Mouse (Mus musculus) lung, postnatal 0 days (tissue): ENCODE data around the gene Lrrc37a. TPM values are rescaled to one million over a fixed set of nuclear protein-coding genes. Genes with fewer than 3 reads are reported as not detected.
"Not testable (repeated sequence)": the region's sequence is repeated elsewhere in the genome, so short reads cannot be mapped to it uniquely, and the experiment has no call there.

ENCODE experiments used
- ATAC-seq: fragments of 200-750 bp; cut with Nextera tagmentation; 2 replicates; pipeline ENCODE4 v1.8.0; 2017; ENCODE audit warnings: moderate library complexity
- DNase-seq: peaks from one replicate; pipeline ENCODE4 v3.0.0-alpha.2; 2016; ENCODE audit warnings: low spot score
- H3K27ac ChIP-seq: fragments of 300-500 bp; sonication (generic); 2 replicates; pipeline ENCODE4 v1.5.1; 2014; ENCODE audit warnings: antibody characterized with exemption, mild to moderate bottlenecking, low read length, mixed read lengths
- H3K27me3 ChIP-seq: fragments of 300-500 bp; sonication (generic); replicated peaks from 2 replicates; pipeline ENCODE4 v1.6.1; 2014; ENCODE audit warnings: low read length, mixed read lengths; ENCODE audit not compliant: insufficient read depth
- H3K36me3 ChIP-seq: fragments of 300-500 bp; sonication (generic); 2 replicates; pipeline ENCODE4 v1.6.1; 2014; ENCODE audit warnings: low read length, mixed read lengths; ENCODE audit not compliant: insufficient read depth
- H3K4me1 ChIP-seq: fragments of 300-500 bp; sonication (generic); 2 replicates; pipeline ENCODE4 v1.6.1; 2014; ENCODE audit warnings: antibody characterized with exemption, low read depth, low read length, mixed read lengths; ENCODE audit not compliant: insufficient read depth
- H3K4me2 ChIP-seq: fragments of 300-500 bp; sonication (generic); replicated peaks from 2 replicates; pipeline ENCODE4 v1.6.1; 2014; ENCODE audit warnings: low read depth, mild to moderate bottlenecking, low read length, moderate library complexity, mixed read lengths
- H3K4me3 ChIP-seq: fragments of 300-500 bp; sonication (generic); 2 replicates; pipeline ENCODE4 v1.5.1; 2014; ENCODE audit warnings: low read depth, low read length
- H3K9ac ChIP-seq: fragments of 300-500 bp; sonication (generic); replicated peaks from 2 replicates; pipeline ENCODE4 v1.6.1; 2014; ENCODE audit warnings: low read depth, mild to moderate bottlenecking
- H3K9me3 ChIP-seq: fragments of 300-500 bp; sonication (generic); 2 replicates; pipeline ENCODE4 v1.6.1; 2016; ENCODE audit warnings: low read length, mixed read lengths
- CTCF ChIP-seq: IDR thresholded peaks from 2 replicates; pipeline ENCODE4 v1.5.1; 2016; ENCODE audit warnings: antibody characterized with exemption, mild to moderate bottlenecking
- EP300 ChIP-seq: IDR thresholded peaks from 2 replicates; pipeline ENCODE4 v1.6.1; 2016; ENCODE audit warnings: antibody characterized with exemption, mild to moderate bottlenecking, control low read depth
- WGBS: fragments of 180-500 bp; shearing (Covaris S2); extraction: QIAGEN DNeasy Blood & Tissue Kit; methylation state at CpG from one replicate; pipeline ENCODE4 v1.1.7; 2014; 5-methylcytosine and 5-hydroxymethylcytosine counted together
- polyA plus RNA-seq: library from polyadenylated mRNA; unstranded; fragments of >200 nt; fragmentation: Nextera tagmentation; extraction: Ambion mirVana; gene quantifications from 2 replicates; pipeline ENCODE4 v1.2.1, GENCODE M21; 2015

Lrrc37a gene
- not detected in 2 replicates for polyA plus RNA-seq

DNA sequence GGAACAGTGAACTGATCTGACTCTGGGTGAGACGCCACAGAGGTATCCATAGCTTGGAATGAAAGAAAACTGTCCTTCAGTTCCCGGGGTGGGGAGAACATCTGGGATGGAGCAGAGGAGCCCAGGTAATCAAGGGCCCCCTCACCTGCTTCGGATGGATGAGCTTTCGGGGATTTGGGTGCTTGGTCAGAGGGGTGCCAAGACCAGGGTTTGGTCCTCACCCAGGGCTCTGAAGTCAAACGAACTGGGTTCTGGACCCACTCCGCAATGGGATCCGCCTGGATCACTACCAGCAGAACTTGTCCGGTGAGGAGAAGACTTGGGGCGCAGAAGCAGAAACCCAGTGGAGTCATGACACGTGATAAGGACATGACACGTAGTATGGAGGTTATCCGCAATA, at the start of gene Lrrc37a:
TSS of gene Lrrc37a (minus strand) at position 101 of the 400 bp plus-strand sequence.
- H3K27me3 ChIP-seq = no peaks in the 10 kb centered on the region
- WGBS = 90% methylated on average over 12 of the region's 12 CpGs
- no peak within 1 kb of the TSS for H3K9ac ChIP-seq
- H3K9me3 ChIP-seq = no peaks in the 10 kb centered on the region
- no peak within 1 kb of the TSS for H3K27ac ChIP-seq
- TF ChIP-seq EP300 (no peak), CTCF (no peak)
- no peak within 1 kb of the TSS for H3K4me2 ChIP-seq
- H3K4me3 ChIP-seq = no peak within 1 kb of the TSS
- H3K36me3 ChIP-seq = no peaks in the 10 kb centered on the region
- no peak for ATAC-seq
- DNase-seq = no peak
- no peaks in the 10 kb centered on the region for H3K4me1 ChIP-seq

- H3K27me3 ChIP-seq, H3K27ac ChIP-seq, H3K4me3 ChIP-seq, H3K4me2 ChIP-seq, H3K4me1 ChIP-seq, DNase-seq, ATAC-seq, H3K36me3 ChIP-seq, H3K9me3 ChIP-seq, H3K9ac ChIP-seq: not testable (repeated sequence)
- 25% methylated on average over 1 of the region's 1 CpGs for WGBS
These were observed 30.6 kb upstream of the Lrrc37a start for GRCm38 (mm10) chr11:103534973-103535372.

DNA sequence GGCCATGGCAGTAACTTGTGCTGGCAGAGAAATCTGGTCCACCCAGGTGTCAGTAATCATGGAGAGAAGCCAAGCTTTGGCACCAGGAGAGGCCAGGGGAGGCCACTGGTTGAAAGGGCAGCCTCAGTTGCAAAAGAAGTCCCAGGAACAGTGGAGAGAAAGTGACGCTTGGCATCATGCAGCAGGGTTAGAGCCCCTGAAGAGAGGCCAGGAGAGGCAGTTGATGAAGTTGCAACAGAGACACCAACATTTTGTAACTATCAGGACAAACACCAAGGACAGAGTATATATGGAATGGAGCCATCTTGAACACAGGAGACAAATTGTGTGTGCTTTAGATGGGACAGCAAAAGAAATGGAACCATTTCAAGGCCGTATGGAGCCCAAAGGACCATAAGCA, 7.7 kb upstream of the Lrrc37a start:
- Histone ChIP-seq H3K4me1 (no peaks in the 10 kb centered on the region), H3K9me3 (no peaks in the 10 kb centered on the region), H3K4me2 (no peak overlapping the region), H3K36me3 (no peaks in the 10 kb centered on the region), H3K9ac (no peak overlapping the region), H3K4me3 (no peak overlapping the region), H3K27ac (no peak overlapping the region), H3K27me3 (no peaks in the 10 kb centered on the region)
- WGBS = 72% methylated on average over 2 of the region's 2 CpGs
- no peak for ATAC-seq
- no peak for DNase-seq
- TF ChIP-seq CTCF (no peak), EP300 (no peak)

DNA sequence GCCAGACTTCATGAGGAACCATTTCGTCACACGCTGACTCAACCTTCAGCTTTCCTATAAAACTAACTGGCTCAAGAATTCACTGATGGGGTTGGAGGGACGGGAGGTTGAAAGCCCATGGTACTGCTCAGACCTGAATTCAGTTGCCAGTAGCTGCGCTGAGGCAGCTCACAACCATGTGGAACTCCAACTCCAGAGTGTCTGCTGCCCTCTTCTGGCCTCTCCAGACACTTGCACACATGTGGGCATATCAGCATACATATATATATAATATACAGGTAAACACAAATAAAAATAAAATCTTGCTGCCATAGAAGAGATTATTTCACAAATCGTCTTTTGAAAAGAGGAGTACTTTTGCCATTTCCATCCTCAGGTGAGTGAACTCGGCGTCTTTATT, 40.0 kb downstream of the Lrrc37a start:
- 67% methylated on average over 7 of the region's 7 CpGs for WGBS
- DNase-seq (peak; percentile 44), ATAC-seq (no peak)
- no peak overlapping the region for H3K4me2 ChIP-seq
- TF ChIP-seq EP300 = no peak
- TF ChIP-seq CTCF = peak; percentile 65
- H3K9ac ChIP-seq = no peak overlapping the region
- no peak overlapping the region for H3K4me3 ChIP-seq
- H3K4me1 ChIP-seq = no peaks in the 10 kb centered on the region
- no peaks in the 10 kb centered on the region for H3K9me3 ChIP-seq
- H3K36me3 ChIP-seq = no peaks in the 10 kb centered on the region
- H3K27ac ChIP-seq = no peak overlapping the region
- H3K27me3 ChIP-seq = no peaks in the 10 kb centered on the region

GRCm38 (mm10) chr11:103451105-103451504, 53.3 kb downstream of the Lrrc37a start:
- not testable (repeated sequence) for H3K4me1 ChIP-seq, H3K4me3 ChIP-seq, H3K27ac ChIP-seq, ATAC-seq, H3K9me3 ChIP-seq, H3K9ac ChIP-seq, H3K27me3 ChIP-seq, DNase-seq, H3K4me2 ChIP-seq, H3K36me3 ChIP-seq
- WGBS = 85% methylated on average over 1 of the region's 1 CpGs

DNA sequence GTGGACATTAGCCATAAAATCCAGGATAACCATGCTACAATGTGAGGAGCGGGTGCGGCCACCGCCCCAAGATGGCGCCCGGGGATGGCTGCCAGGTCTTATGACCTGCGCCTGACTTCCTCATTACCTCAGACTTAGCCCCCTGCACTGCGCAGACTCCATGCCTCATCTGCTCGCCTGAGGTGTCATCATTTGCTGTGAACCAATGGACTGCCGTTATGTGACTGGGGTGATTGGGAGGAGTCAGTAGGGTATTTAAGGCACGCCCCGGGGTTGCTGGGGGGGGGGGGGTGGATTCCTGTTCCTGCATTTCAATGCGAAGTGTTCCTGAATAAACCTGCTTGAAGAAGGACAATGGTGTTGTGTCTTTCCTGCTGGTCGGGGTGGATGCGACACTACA, 54.7 kb downstream of the Lrrc37a start:
- H3K36me3 ChIP-seq, H3K27ac ChIP-seq, H3K4me3 ChIP-seq, H3K27me3 ChIP-seq, DNase-seq, H3K4me1 ChIP-seq, ATAC-seq, H3K9me3 ChIP-seq, H3K4me2 ChIP-seq, H3K9ac ChIP-seq: not testable (repeated sequence)
- WGBS = 89% methylated on average over 14 of the region's 14 CpGs

- H3K4me1 ChIP-seq = no peaks in the 10 kb centered on the region
- H3K9ac ChIP-seq = no peak overlapping the region
- no peak overlapping the region for H3K4me2 ChIP-seq
- no peak overlapping the region for H3K27ac ChIP-seq
- peak; percentile 19 for DNase-seq
- WGBS = 81% methylated on average over 3 of the region's 3 CpGs
- ATAC-seq = no peak
- H3K9me3 ChIP-seq = no peaks in the 10 kb centered on the region
- TF ChIP-seq CTCF (no peak), EP300 (no peak)
- H3K4me3 ChIP-seq = no peak overlapping the region
- no peaks in the 10 kb centered on the region for H3K27me3 ChIP-seq
- no peaks in the 10 kb centered on the region for H3K36me3 ChIP-seq
These were observed 60.7 kb downstream of the Lrrc37a start for GRCm38 (mm10) chr11:103443678-103444077.
